ENCODE assay signal across 8 mouse cellular contexts in the genomic region with DNA sequence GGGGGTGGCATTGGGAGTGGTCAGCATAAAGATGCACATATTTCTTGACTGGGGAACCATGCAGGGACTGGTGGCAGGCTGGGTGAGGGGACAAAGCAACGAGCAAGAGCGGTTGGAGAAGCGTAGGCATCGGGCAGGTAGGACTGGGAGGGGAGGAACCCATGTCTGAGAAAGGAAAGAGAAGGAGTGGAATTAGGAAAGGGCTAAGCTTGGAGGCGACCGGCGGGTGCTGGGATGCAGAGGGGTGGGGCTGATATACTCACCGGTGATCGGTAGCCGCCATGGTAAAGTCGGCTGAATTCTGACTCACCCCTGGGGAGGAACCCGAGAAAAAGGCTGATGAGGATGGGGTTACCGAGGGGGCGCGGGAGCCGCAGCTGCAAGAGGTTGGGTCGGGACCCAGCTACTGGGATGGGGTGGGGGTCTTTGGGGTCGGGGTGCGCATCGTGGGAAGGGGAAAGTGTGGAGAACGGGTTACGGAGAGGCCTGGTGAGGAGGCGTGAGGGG. TPM values are rescaled to one million over a fixed set of nuclear protein-coding genes. Genes with fewer than 3 reads are reported as not detected.
DNase-seq lines count a peak whose midpoint lies in the region; ATAC-seq and TF ChIP-seq lines count a peak whose summit lies in the region.

A gene (plus strand): TSS at position 51 of the 507 bp plus-strand sequence.

- H3K27ac ChIP-seq in cerebellum, adult 2 months (ENCODE audit: insufficient read depth, low read length): no peak within 1 kb of the TSS
- H3K27ac ChIP-seq in embryonic facial prominence, embryonic 10.5 days (replicated peaks): peak within 1 kb of the TSS; percentile 93
- peak within 1 kb of the TSS; percentile 82 for H3K27ac ChIP-seq in heart, embryonic 13.5 days (replicated peaks)
- peak within 1 kb of the TSS; percentile 74 for H3K27ac ChIP-seq in midbrain, embryonic 15.5 days

- H3ac ChIP-seq in C2C12 (ENCODE audit: control insufficient read depth, insufficient read length, low read depth): peak within 1 kb of the TSS; percentile 95

- WGBS in cerebellum, adult 2 months: under 1% methylated on average over 23 of the region's 23 CpGs
- WGBS in embryonic facial prominence, embryonic 10.5 days: under 1% methylated on average over 23 of the region's 23 CpGs
- 1% methylated on average over 23 of the region's 23 CpGs for WGBS in heart, embryonic 13.5 days
- WGBS in midbrain, embryonic 15.5 days: under 1% methylated on average over 23 of the region's 23 CpGs

- TF ChIP-seq CTCF in cerebellum, adult 2 months (IDR thresholded peaks at IDR 0.05; ENCODE audit: borderline replicate concordance, insufficient read depth, low read depth, low read length): no peak
- TF ChIP-seq CTCF in C2C12 (IDR thresholded peaks at IDR 0.05; ENCODE audit: control insufficient read depth, insufficient read depth, insufficient read length): no peak

- intact Hi-C loops in left cerebral cortex, postnatal 10 days (cut with DNase I): no loop called here

- H3K79me2 ChIP-seq in C2C12 (ENCODE audit: control insufficient read depth, insufficient read depth): peaks cover 72% of the 10 kb centered on the region

- no peak for ATAC-seq in heart, embryonic 13.5 days (ENCODE audit: extremely low read depth, insufficient number of reproducible peaks, low FRiP score, low TSS enrichment)
- ATAC-seq in midbrain, embryonic 15.5 days (replicated peaks): no peak

- peak within 1 kb of the TSS; percentile 91 for H3K4me2 ChIP-seq in heart, embryonic 13.5 days
- H3K4me2 ChIP-seq in midbrain, embryonic 15.5 days: peak within 1 kb of the TSS; percentile 86

- no peak for DNase-seq in cerebellum, adult 2 months
- DNase-seq in cerebellum, postnatal 4 days (ENCODE audit: low spot score in 2 of 2): no peak
- no peak for DNase-seq in embryonic facial prominence, embryonic 10.5 days (ENCODE audit: low spot score)
- no peak for DNase-seq in left cerebral cortex, postnatal 10 days (ENCODE audit: extremely low spot score in 1 of 2, low spot score in 2 of 2)
- no peak for DNase-seq in cerebellum, adult 11 months

- H3K9ac ChIP-seq in heart, embryonic 13.5 days: peak within 1 kb of the TSS; percentile 99
- H3K9ac ChIP-seq in midbrain, embryonic 15.5 days: peak within 1 kb of the TSS; percentile 85

- TF ChIP-seq POLR2A in cerebellum, adult 2 months (IDR thresholded peaks at IDR 0.05; ENCODE audit: borderline replicate concordance, insufficient read depth, low read length): no peak

- H3K27me3 ChIP-seq in cerebellum, adult 2 months (ENCODE audit: control insufficient read depth, insufficient read depth, low read length): no peaks in the 10 kb centered on the region
- no peaks in the 10 kb centered on the region for H3K27me3 ChIP-seq in C2C12 (ENCODE audit: control insufficient read depth, insufficient read depth, insufficient read length)
- H3K27me3 ChIP-seq in embryonic facial prominence, embryonic 10.5 days (replicated peaks; ENCODE audit: low read depth, poor library complexity, severe bottlenecking): no peaks in the 10 kb centered on the region
- H3K27me3 ChIP-seq in heart, embryonic 13.5 days (replicated peaks): no peaks in the 10 kb centered on the region
- H3K27me3 ChIP-seq in midbrain, embryonic 15.5 days (replicated peaks): no peaks in the 10 kb centered on the region

- peaks cover 33% of the 10 kb centered on the region for H3K36me3 ChIP-seq in C2C12 (ENCODE audit: control insufficient read depth, insufficient read depth)
- H3K36me3 ChIP-seq in embryonic facial prominence, embryonic 10.5 days (replicated peaks): peaks cover 36% of the 10 kb centered on the region
- H3K36me3 ChIP-seq in heart, embryonic 13.5 days: peaks cover 43% of the 10 kb centered on the region
- peaks cover 9% of the 10 kb centered on the region; the same call in 1 of the 2 replicates for H3K36me3 ChIP-seq in midbrain, embryonic 15.5 days (replicated peaks)

- no peaks in the 10 kb centered on the region for H3K9me3 ChIP-seq in embryonic facial prominence, embryonic 10.5 days
- H3K9me3 ChIP-seq in heart, embryonic 13.5 days: no peaks in the 10 kb centered on the region
- no peaks in the 10 kb centered on the region for H3K9me3 ChIP-seq in midbrain, embryonic 15.5 days

- H3K4me1 ChIP-seq in cerebellum, adult 2 months (ENCODE audit: control insufficient read depth, insufficient read depth, low read length): no peaks in the 10 kb centered on the region; the same call in 1 of the 2 replicates
- peaks cover 22% of the 10 kb centered on the region for H3K4me1 ChIP-seq in embryonic facial prominence, embryonic 10.5 days
- peaks cover 30% of the 10 kb centered on the region for H3K4me1 ChIP-seq in heart, embryonic 13.5 days
- H3K4me1 ChIP-seq in midbrain, embryonic 15.5 days: peaks cover 26% of the 10 kb centered on the region

- peaks cover 46% of the 10 kb centered on the region for H3K79me3 ChIP-seq in C2C12 (ENCODE audit: low read depth)

- H3K4me3 ChIP-seq in cerebellum, adult 2 months (replicated peaks; ENCODE audit: insufficient read depth, low read depth, low read length): peak within 1 kb of the TSS; percentile 78
- H3K4me3 ChIP-seq in C2C12 (ENCODE audit: insufficient read depth, poor library complexity, severe bottlenecking): peak within 1 kb of the TSS; percentile 96
- peak within 1 kb of the TSS; percentile 92 for H3K4me3 ChIP-seq in embryonic facial prominence, embryonic 10.5 days
- peak within 1 kb of the TSS; percentile 93 for H3K4me3 ChIP-seq in heart, embryonic 13.5 days
- peak within 1 kb of the TSS; percentile 80 for H3K4me3 ChIP-seq in midbrain, embryonic 15.5 days

TF ChIP-seq in C2C12, 6 proteins besides CTCF, POLR2A, EP300 and RAD21:
- TF ChIP-seq MYOD1 (IDR thresholded peaks at IDR 0.05; ENCODE audit: control insufficient read depth, insufficient read length, low read depth) (no peak), USF1 (IDR thresholded peaks at IDR 0.05; ENCODE audit: low read depth) (no peak), MAX (IDR thresholded peaks at IDR 0.05) (no peak), CEBPB (IDR thresholded peaks at IDR 0.05; ENCODE audit: low read depth) (no peak), MYOG (IDR thresholded peaks at IDR 0.05; ENCODE audit: control insufficient read depth, extremely low read depth, insufficient read length) (no peak), FOSL1 (IDR thresholded peaks at IDR 0.05; ENCODE audit: insufficient read depth, low read length, poor library complexity, severe bottlenecking) (no peak)

RNA-seq across cellular contexts. Expression of the gene that starts here (rescaled TPM):
- 74.0 TPM in 2 replicates for polyA plus RNA-seq in cerebellum, adult 2 months (2012; rRNA removed)
- polyA plus RNA-seq in C2C12 (2012; fragmentation: generic; extraction: Trizol): 36.3 TPM
- polyA plus RNA-seq in embryonic facial prominence, embryonic 10.5 days (2016; fragmentation: Nextera tagmentation; extraction: Ambion mirVana): 20.2 and 22.5 TPM in 2 replicates
- 22.0 and 22.2 TPM in 2 replicates for polyA plus RNA-seq in heart, embryonic 13.5 days (2015; fragmentation: Nextera tagmentation; extraction: Ambion mirVana)
- 10 to 100 TPM; 73.6 to 78.6 TPM for total RNA-seq in left cerebral cortex, postnatal 10 days (2021)
- 34.1 and 35.6 TPM in 2 replicates for polyA plus RNA-seq in midbrain, embryonic 15.5 days (2015; fragmentation: Nextera tagmentation; extraction: Ambion mirVana)
